Mouse (Mus musculus) kidney, embryonic 14.5 days (tissue): ENCODE measurements around the gene Tomt. TPM values are rescaled to one million over a fixed set of nuclear protein-coding genes. Genes with fewer than 3 reads are reported as not detected.
"Not testable (repeated sequence)": the region's sequence is repeated elsewhere in the genome, so short reads cannot be mapped to it uniquely, and the experiment has no call there.

Experiments
- ATAC-seq: fragments of 200-750 bp; cut with Nextera tagmentation; 2 replicates; pipeline ENCODE4 v1.8.0; 2017; ENCODE audit warnings: moderate number of reproducible peaks, mild to moderate bottlenecking, moderate TSS enrichment, moderate library complexity; ENCODE audit not compliant: low FRiP score, low TSS enrichment
- H3K27ac ChIP-seq: fragments of 300-500 bp; sonication (generic); 2 replicates; pipeline ENCODE4 v1.5.1; 2014; ENCODE audit warnings: low read depth, mild to moderate bottlenecking, low read length, moderate library complexity, mixed read lengths
- H3K27me3 ChIP-seq: fragments of 300-500 bp; sonication (generic); 2 replicates; pipeline ENCODE4 v1.6.1; 2014; ENCODE audit warnings: mild to moderate bottlenecking, low read length; ENCODE audit not compliant: control insufficient read depth, insufficient read depth
- H3K36me3 ChIP-seq: fragments of 300-500 bp; sonication (generic); 2 replicates; pipeline ENCODE4 v1.6.1; 2014; ENCODE audit warnings: low read length, mixed read lengths; ENCODE audit not compliant: control insufficient read depth, insufficient read depth
- H3K4me1 ChIP-seq: fragments of 300-500 bp; sonication (generic); 2 replicates; pipeline ENCODE4 v1.6.1; 2014; ENCODE audit warnings: low read length, mixed read lengths; ENCODE audit not compliant: control insufficient read depth, insufficient read depth
- H3K4me2 ChIP-seq: fragments of 300-500 bp; sonication (generic); replicated peaks from 2 replicates; pipeline ENCODE4 v1.6.1; 2014; ENCODE audit warnings: low read depth, mild to moderate bottlenecking, low read length
- H3K4me3 ChIP-seq: fragments of 300-500 bp; sonication (generic); 2 replicates; pipeline ENCODE4 v1.5.1; 2014; ENCODE audit warnings: mild to moderate bottlenecking, low read length
- H3K9ac ChIP-seq: fragments of 300-500 bp; sonication (generic); 2 replicates; pipeline ENCODE4 v1.6.1; 2014; ENCODE audit warnings: low read depth, mild to moderate bottlenecking, low read length, moderate library complexity
- H3K9me3 ChIP-seq: fragments of 300-500 bp; sonication (generic); 2 replicates; pipeline ENCODE4 v1.6.1; 2016; ENCODE audit warnings: low read length; ENCODE audit not compliant: control insufficient read depth
- WGBS: fragments of 180-500 bp; shearing (Covaris S2); extraction: QIAGEN DNeasy Blood & Tissue Kit; methylation state at CpG from one replicate; pipeline ENCODE4 v1.1.7; 2014; 5-methylcytosine and 5-hydroxymethylcytosine counted together
- polyA plus RNA-seq: library from polyadenylated mRNA; unstranded; fragments of >200 nt; fragmentation: Nextera tagmentation; extraction: Ambion mirVana; gene quantifications from 2 replicates; pipeline ENCODE4 v1.2.1, GENCODE M21; 2014

Tomt gene
- polyA plus RNA-seq: 0.27 and 0.37 TPM in 2 replicates

- H3K4me2 ChIP-seq: peak within 1 kb of the TSS; percentile 63
- 6% methylated on average over 11 of the region's 11 CpGs for WGBS
Observed at GRCm38 (mm10) chr7:101906287-101906681, at the start of gene Tomt. Gene Tomt, minus strand, starts transcription at chr7:101906359.

DNA sequence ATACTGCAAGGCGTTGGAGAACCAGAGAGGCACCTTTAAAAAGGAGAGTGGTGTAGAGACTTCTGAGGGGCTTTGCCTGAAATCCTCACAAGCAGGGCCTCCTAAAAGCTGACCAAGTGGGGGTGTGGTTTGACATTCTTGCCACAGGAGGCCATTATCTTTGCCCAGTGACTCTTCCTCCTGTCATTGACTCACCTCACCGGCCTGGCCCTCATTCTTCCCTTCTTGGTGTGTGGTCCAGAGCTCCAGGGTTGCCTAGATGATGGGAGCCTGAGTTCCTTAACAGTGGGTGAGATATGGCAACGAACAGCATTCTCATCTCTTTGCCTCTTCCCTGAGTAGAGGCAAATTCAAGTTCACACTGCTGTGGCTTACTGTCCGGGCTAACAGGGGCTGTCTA, 49.7 kb upstream of the Tomt start:
- H3K27ac ChIP-seq: no peak overlapping the region
- H3K36me3 ChIP-seq: no peaks in the 10 kb centered on the region
- ATAC-seq: no peak
- H3K9ac ChIP-seq: no peak overlapping the region
- no peaks in the 10 kb centered on the region for H3K27me3 ChIP-seq
- H3K4me2 ChIP-seq: no peak overlapping the region
- H3K9me3 ChIP-seq: no peaks in the 10 kb centered on the region
- H3K4me1 ChIP-seq: no peaks in the 10 kb centered on the region
- 87% methylated on average over 4 of the region's 4 CpGs for WGBS
- no peak overlapping the region for H3K4me3 ChIP-seq

More at GRCm38 (mm10) chr7:101906287-101906681, at the start of gene Tomt:
- no peak for ATAC-seq
- H3K27me3 ChIP-seq: no peaks in the 10 kb centered on the region
- peaks cover 18% of the 10 kb centered on the region for H3K4me1 ChIP-seq
- H3K27ac ChIP-seq: peak within 1 kb of the TSS; percentile 80
- H3K4me3 ChIP-seq: peak within 1 kb of the TSS; percentile 54
- H3K9ac ChIP-seq: peak within 1 kb of the TSS; percentile 81
- H3K9me3 ChIP-seq: 0 out of 2 replicates have a peak, but pooled peaks cover 3% of the 10 kb centered on the region
- H3K36me3 ChIP-seq: peaks cover 23% of the 10 kb centered on the region

GRCm38 (mm10) chr7:101955276-101955675, 49.1 kb upstream of the Tomt start:
- H3K27me3 ChIP-seq: no peaks in the 10 kb centered on the region
- WGBS: 90% methylated on average over 2 of the region's 2 CpGs
- H3K4me1 ChIP-seq: no peaks in the 10 kb centered on the region
- no peak overlapping the region for H3K4me3 ChIP-seq
- H3K36me3 ChIP-seq: no peaks in the 10 kb centered on the region
- H3K9ac ChIP-seq: no peak overlapping the region
- H3K9me3 ChIP-seq: no peaks in the 10 kb centered on the region
- H3K27ac ChIP-seq: no peak overlapping the region
- H3K4me2 ChIP-seq: no peak overlapping the region
- no peak for ATAC-seq

DNA sequence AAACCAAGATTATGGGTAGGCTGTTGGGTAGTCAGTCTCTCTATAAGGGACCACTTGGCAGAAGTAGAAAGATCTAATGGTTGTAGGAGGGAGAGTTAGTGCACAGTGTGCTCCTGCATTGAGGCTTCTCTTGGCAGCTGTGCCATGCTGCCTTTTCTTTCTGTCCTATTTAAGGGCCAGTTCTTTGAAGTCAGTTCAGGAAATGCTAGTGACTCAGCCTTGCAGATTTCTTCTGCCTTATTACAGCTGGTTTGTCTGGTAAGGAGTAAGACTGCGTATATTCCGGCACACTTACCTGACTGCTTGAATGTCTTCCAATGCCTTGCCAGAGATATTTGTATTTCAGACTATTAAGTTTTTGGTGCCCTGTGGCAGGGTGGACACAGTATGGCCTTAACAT, 48.0 kb upstream of the Tomt start:
- ATAC-seq: no peak
- 91% methylated on average over 2 of the region's 2 CpGs for WGBS

GRCm38 (mm10) chr7:101952098-101952497, 45.9 kb upstream of the Tomt start:
- ATAC-seq: no peak
- Histone ChIP-seq H3K4me1 (no peaks in the 10 kb centered on the region), H3K27ac (peak overlapping the region; percentile 17; the same call in 1 of the 2 replicates), H3K9ac (no peak overlapping the region), H3K36me3 (no peaks in the 10 kb centered on the region), H3K4me3 (no peak overlapping the region), H3K9me3 (no peaks in the 10 kb centered on the region), H3K4me2 (no peak overlapping the region), H3K27me3 (no peaks in the 10 kb centered on the region)
- WGBS: 54% methylated on average over 2 of the region's 2 CpGs

More for the DNA sequence above, 48.0 kb upstream of the Tomt start:
- Histone ChIP-seq H3K9me3 (no peaks in the 10 kb centered on the region), H3K9ac (no peak overlapping the region), H3K4me2 (no peak overlapping the region), H3K4me3 (no peak overlapping the region), H3K36me3 (no peaks in the 10 kb centered on the region), H3K27ac (no peak overlapping the region), H3K4me1 (no peaks in the 10 kb centered on the region), H3K27me3 (no peaks in the 10 kb centered on the region)

GRCm38 (mm10) chr7:101951648-101952047, 45.5 kb upstream of the Tomt start:
- Histone ChIP-seq H3K36me3 (no peaks in the 10 kb centered on the region), H3K9me3 (no peaks in the 10 kb centered on the region), H3K4me3 (no peak overlapping the region), H3K27me3 (no peaks in the 10 kb centered on the region), H3K27ac (no peak overlapping the region; the same call in 1 of the 2 replicates), H3K4me2 (no peak overlapping the region), H3K9ac (no peak overlapping the region), H3K4me1 (no peaks in the 10 kb centered on the region)
- ATAC-seq: no peak
- WGBS: 81% methylated on average over 1 of the region's 1 CpGs

- not testable (repeated sequence) for H3K9me3 ChIP-seq, H3K36me3 ChIP-seq, H3K27me3 ChIP-seq, ATAC-seq, H3K27ac ChIP-seq, H3K4me1 ChIP-seq, H3K9ac ChIP-seq, H3K4me2 ChIP-seq, H3K4me3 ChIP-seq
- 94% methylated on average over 5 of the region's 5 CpGs for WGBS
Observed at GRCm38 (mm10) chr7:101949008-101949407, 42.8 kb upstream of the Tomt start.

DNA sequence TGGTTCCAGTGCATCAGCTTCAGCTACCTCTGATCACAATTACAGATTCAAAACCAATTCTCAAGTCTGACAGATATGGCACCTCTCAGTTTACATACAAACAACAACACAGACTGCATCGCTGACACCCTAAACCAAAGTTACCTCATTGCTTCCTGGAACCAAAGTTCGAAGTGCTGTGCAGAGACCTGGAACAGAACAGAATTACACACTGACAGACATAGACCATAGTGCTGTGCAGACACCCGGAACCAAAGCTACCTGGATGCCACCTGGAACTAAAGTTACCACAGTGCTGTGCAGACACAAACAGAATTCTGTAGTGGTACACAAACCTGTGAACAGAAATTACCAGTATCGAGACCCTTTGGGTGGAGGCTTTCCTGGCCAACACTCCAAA, 33.6 kb upstream of the Tomt start:
- Histone ChIP-seq H3K9ac (no peak overlapping the region), H3K4me2 (no peak overlapping the region), H3K27me3 (no peaks in the 10 kb centered on the region), H3K36me3 (0 out of 2 replicates have a peak, but pooled peaks cover 4% of the 10 kb centered on the region), H3K4me3 (no peak overlapping the region), H3K9me3 (no peaks in the 10 kb centered on the region), H3K4me1 (peaks cover 7% of the 10 kb centered on the region; the same call in 1 of the 2 replicates), H3K27ac (no peak overlapping the region)
- 92% methylated on average over 4 of the region's 4 CpGs for WGBS
- no peak for ATAC-seq

- no peak for ATAC-seq
- H3K27me3 ChIP-seq: no peaks in the 10 kb centered on the region
- H3K9ac ChIP-seq: no peak overlapping the region
- no peak overlapping the region for H3K4me3 ChIP-seq
- no peak overlapping the region for H3K4me2 ChIP-seq
- no peaks in the 10 kb centered on the region for H3K9me3 ChIP-seq
- H3K36me3 ChIP-seq: 0 out of 2 replicates have a peak, but pooled peaks cover 4% of the 10 kb centered on the region
- H3K4me1 ChIP-seq: peaks cover 10% of the 10 kb centered on the region; the same call in 1 of the 2 replicates
- WGBS: 86% methylated on average over 2 of the region's 2 CpGs
- H3K27ac ChIP-seq: no peak overlapping the region
Observed at GRCm38 (mm10) chr7:101938348-101938747, 32.2 kb upstream of the Tomt start.
